Mouse (Mus musculus) embryonic facial prominence, embryonic 10.5 days (tissue): Measurements from ENCODE around the gene Hist1h2bn. TPM values are rescaled to one million over a fixed set of nuclear protein-coding genes. Genes with fewer than 3 reads are reported as not detected.
A peak's percentile ranks its signal among the peaks of the same experiment; 100 is the strongest.
"Not testable (repeated sequence)": the region's sequence is repeated elsewhere in the genome, so short reads cannot be mapped to it uniquely, and the experiment has no call there.

Experiments
- DNase-seq: peaks from one replicate; pipeline ENCODE4 v3.0.0-alpha.2; 2017; ENCODE audit warnings: low spot score
- H3K27ac ChIP-seq: fragments of 300-500 bp; sonication (generic); replicated peaks from 2 replicates; pipeline ENCODE4 v1.5.1; 2016; ENCODE audit warnings: mild to moderate bottlenecking
- H3K27me3 ChIP-seq: fragments of 300-500 bp; sonication (generic); replicated peaks from 2 replicates; pipeline ENCODE4 v1.6.1; 2016; ENCODE audit warnings: low read depth, mild to moderate bottlenecking; ENCODE audit not compliant: poor library complexity, severe bottlenecking
- H3K36me3 ChIP-seq: fragments of 300-500 bp; sonication (generic); replicated peaks from 2 replicates; pipeline ENCODE4 v1.6.1; 2016; ENCODE audit warnings: mild to moderate bottlenecking, moderate library complexity
- H3K4me1 ChIP-seq: fragments of 300-500 bp; sonication (generic); 2 replicates; pipeline ENCODE4 v1.6.1; 2016
- H3K4me3 ChIP-seq: fragments of 300-500 bp; sonication (generic); 2 replicates; pipeline ENCODE4 v1.5.1; 2016; ENCODE audit warnings: mild to moderate bottlenecking, moderate library complexity
- H3K9me3 ChIP-seq: fragments of 300-500 bp; sonication (generic); 2 replicates; pipeline ENCODE4 v1.6.1; 2016; ENCODE audit warnings: mild to moderate bottlenecking
- WGBS: fragments of 180-500 bp; shearing (Covaris S2); methylation state at CpG from one replicate; pipeline ENCODE4 v1.1.7; 2016; 5-methylcytosine and 5-hydroxymethylcytosine counted together
- polyA plus RNA-seq: library from polyadenylated mRNA; unstranded; fragments of >200 nt; fragmentation: Nextera tagmentation; extraction: Ambion mirVana; gene quantifications from 2 replicates; pipeline ENCODE4 v1.2.1, GENCODE M21; 2016

The Hist1h2bn gene
- polyA plus RNA-seq, 1 experiment from 2014 or later = 4.0 TPM

DNA sequence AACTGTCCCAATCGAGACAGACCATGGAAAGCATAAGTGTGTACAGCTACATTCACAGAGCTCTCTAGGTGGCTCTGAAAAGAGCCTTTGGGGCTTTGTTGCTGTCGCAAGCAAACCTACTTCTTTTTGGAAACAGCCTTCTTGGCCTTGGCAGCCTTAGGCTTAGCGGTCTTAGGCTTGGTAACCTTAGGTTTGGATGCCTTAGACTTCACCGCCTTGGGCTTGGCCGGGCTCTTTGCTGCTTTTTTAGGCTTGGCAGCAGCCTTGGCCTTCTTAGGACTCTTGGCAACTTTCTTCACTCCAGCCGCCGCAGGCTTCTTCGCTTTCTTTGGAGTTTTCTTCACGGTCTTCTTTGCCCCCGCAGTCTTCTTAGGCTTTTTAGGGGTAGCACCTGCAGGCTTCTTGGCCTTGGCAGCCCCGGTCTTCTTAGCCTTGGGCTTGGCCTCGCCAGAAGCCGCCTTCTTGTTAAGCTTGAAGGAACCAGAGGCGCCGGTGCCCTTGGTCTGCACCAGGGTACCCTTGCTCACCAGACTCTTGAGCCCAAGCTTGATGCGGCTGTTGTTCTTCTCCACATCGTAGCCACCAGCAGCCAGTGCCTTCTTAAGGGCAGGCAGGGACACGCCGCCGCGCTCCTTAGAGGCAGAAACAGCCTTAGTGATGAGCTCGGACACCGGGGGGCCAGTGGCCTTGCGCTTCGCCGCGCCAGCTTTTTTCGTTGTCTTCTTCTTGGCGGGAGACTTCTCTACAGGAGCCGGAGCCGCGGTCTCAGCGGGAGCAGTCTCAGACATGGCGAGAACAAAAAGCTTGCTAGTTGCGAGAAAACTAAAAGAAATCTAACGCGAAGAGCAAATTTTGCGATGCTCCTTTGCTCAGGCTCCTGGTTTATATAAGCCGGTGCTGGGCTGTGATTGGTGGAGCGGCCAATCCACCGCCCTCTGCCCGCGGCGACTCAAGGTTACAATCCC lies 26.1 kb downstream of the Hist1h2bn start, which contains the start of gene Hist1h1b:
Hist1h1b (minus strand) TSS at position 859 of the 965 bp plus-strand sequence.
- WGBS = under 1% methylated on average over 44 of the region's 44 CpGs

GRCm38 (mm10) chr13:21781021-21781555 lies 27.2 kb downstream of the Hist1h2bn start:
- 43% methylated on average over 6 of the region's 6 CpGs for WGBS
- peak; percentile 21 for DNase-seq
- Histone ChIP-seq H3K4me3 (peak overlapping the region; percentile 80), H3K27me3 (no peaks in the 10 kb centered on the region), H3K36me3 (no peaks in the 10 kb centered on the region), H3K9me3 (no peaks in the 10 kb centered on the region), H3K4me1 (peaks cover 36% of the 10 kb centered on the region), H3K27ac (peak overlapping the region; percentile 97)

More for the DNA sequence above, 26.1 kb downstream of the Hist1h2bn start, which contains the start of gene Hist1h1b:
- Histone ChIP-seq H3K9me3 (no peaks in the 10 kb centered on the region), H3K4me1 (peaks cover 29% of the 10 kb centered on the region), H3K27ac (peak within 1 kb of the TSS; percentile 97), H3K4me3 (peak within 1 kb of the TSS; percentile 80), H3K36me3 (no peaks in the 10 kb centered on the region), H3K27me3 (no peaks in the 10 kb centered on the region)
- peak; percentile 87 for DNase-seq

DNA sequence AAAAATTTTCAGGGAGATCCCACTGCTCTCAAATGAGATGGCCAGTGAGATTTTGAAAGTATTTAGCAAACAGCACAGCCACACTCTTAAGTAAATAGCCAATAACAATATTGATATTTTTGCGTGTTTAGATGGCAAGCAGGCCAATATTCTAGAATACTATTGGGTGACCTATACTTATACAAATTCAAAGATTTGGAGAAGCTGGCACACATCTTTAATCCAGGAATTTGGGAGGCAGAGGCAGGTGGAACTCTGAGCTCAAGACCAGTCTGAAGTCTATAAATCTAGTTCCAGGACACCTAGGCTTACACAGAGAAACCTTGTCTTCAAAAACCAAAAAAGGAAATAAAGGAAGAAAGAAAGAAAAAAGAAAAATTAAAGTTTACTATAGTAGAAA lies 27.7 kb downstream of the Hist1h2bn start:
- WGBS = 96% methylated on average over 1 of the region's 1 CpGs

DNA sequence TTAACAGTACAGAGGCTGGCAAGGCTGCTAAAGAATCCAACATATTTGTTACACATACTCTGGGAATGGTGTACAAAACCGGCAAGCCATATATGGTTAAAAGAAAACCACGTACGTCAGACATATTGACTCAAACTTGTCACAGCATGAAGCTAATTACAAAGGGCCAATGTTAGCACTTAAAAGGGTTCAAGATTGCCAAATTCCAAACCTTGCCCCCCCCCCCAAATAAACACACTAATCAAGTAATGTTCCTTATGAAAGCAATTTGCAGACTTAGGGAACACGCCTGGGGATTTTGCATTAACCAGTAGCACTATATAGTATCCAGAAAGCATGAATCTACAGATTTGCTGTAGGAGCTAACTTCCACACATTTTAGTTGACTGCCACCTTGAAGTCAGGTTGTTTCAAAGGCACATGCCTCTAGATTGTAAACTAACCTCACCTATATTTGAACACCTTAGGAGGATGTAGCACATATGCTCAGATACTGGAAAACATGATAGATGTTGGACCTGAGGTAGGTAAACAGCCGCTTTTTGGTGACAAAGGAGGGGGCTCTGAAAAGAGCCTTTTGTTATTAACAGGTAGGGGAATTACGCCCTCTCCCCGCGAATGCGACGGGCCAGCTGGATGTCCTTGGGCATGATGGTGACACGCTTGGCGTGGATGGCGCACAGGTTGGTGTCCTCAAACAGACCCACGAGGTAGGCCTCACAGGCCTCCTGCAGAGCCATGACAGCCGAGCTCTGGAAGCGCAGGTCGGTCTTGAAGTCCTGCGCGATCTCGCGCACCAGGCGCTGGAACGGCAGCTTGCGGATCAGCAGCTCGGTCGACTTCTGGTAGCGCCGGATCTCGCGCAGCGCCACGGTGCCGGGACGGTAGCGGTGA lies 28.7 kb downstream of the Hist1h2bn start:
- peak overlapping the region; percentile 63 for H3K4me3 ChIP-seq
- DNase-seq = peak; percentile 58
- H3K36me3 ChIP-seq = not testable (repeated sequence)

More for the DNA sequence above, 27.7 kb downstream of the Hist1h2bn start:
- DNase-seq = no peak
- Histone ChIP-seq H3K27me3 (no peaks in the 10 kb centered on the region), H3K4me1 (peaks cover 38% of the 10 kb centered on the region), H3K4me3 (peak overlapping the region; percentile 63), H3K36me3 (no peaks in the 10 kb centered on the region), H3K9me3 (no peaks in the 10 kb centered on the region), H3K27ac (peak overlapping the region; percentile 97)

DNA sequence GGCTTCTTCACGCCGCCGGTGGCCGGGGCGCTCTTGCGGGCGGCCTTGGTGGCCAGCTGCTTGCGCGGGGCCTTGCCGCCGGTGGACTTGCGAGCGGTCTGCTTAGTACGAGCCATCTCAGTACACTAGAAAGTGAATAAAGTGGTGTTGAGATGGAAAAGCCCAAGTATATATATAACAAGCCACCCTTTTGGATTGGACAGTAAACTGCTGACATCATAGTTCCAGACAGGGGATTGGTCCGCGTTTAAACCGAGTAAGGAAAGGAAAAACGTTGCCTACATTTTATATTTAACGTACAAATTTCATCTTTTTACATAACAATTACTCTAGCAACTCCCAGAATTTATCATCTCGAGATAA lies 29.3 kb downstream of the Hist1h2bn start, which contains the start of gene Hist1h3i:
Hist1h3i (minus strand) TSS at position 116 of the 363 bp plus-strand sequence.
- DNase-seq = peak; percentile 56
- no peaks in the 10 kb centered on the region for H3K36me3 ChIP-seq
- no peaks in the 10 kb centered on the region for H3K27me3 ChIP-seq
- peaks cover 39% of the 10 kb centered on the region for H3K4me1 ChIP-seq
- H3K9me3 ChIP-seq = no peaks in the 10 kb centered on the region
- peak within 1 kb of the TSS; percentile 97 for H3K27ac ChIP-seq
- 0% methylated on average over 17 of the region's 20 CpGs for WGBS
- peak within 1 kb of the TSS; percentile 63 for H3K4me3 ChIP-seq

More for the DNA sequence above, 28.7 kb downstream of the Hist1h2bn start:
- peak overlapping the region; percentile 97 for H3K27ac ChIP-seq
- H3K9me3 ChIP-seq, H3K27me3 ChIP-seq: not testable (repeated sequence)
- H3K4me1 ChIP-seq = peaks cover 38% of the 10 kb centered on the region
- WGBS = under 1% methylated on average over 22 of the region's 35 CpGs

DNA sequence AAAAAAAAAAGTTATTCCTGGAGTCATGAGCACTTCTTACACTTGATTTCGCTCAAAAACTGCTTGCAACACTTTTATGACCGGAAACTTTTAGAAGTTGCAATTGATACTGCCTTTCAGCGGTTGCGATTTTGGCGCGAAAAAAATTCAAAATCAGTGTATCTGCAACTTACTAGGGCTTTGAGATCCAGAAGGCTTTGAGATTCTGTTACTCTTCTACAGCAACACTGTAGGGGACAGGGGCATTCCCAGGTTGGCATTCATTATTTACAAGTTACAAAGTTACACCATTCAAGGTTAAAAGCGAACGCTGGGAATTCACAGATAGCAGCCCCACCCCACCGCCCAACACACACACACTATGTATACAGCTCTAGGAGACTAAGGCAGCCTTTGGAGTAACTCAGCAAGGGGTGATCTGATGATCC lies 29.8 kb downstream of the Hist1h2bn start:
- Histone ChIP-seq H3K4me3 (peak overlapping the region; percentile 63), H3K4me1 (peaks cover 40% of the 10 kb centered on the region), H3K9me3 (no peaks in the 10 kb centered on the region), H3K27me3 (no peaks in the 10 kb centered on the region), H3K27ac (peak overlapping the region; percentile 97), H3K36me3 (no peaks in the 10 kb centered on the region)
- peak; percentile 62 for DNase-seq
- 2% methylated on average over 9 of the region's 9 CpGs for WGBS

DNA sequence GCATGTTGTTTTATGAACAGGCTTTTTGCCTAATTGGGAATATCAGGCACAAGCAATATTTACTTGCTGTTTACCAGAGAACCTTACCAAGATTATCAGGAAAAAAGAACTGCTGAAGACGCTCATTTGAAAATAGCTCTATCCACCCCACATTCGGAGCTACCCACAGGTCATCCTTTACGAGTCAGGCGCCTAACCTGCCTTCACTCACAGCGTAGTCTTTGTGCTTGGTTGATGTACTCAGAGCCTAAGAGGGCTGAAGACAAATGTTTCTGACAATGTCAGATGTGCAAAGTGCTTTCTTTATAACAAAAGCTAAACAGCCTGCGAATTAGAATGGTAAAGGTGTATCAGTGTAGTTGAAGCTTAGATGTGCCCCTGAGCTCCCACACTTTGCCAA lies 30.4 kb downstream of the Hist1h2bn start:
- Histone ChIP-seq H3K4me3 (peak overlapping the region; percentile 63), H3K27ac (peak overlapping the region; percentile 97), H3K27me3 (no peaks in the 10 kb centered on the region), H3K4me1 (peaks cover 45% of the 10 kb centered on the region), H3K9me3 (no peaks in the 10 kb centered on the region), H3K36me3 (no peaks in the 10 kb centered on the region)
- no peak for DNase-seq
- WGBS = 28% methylated on average over 6 of the region's 6 CpGs

DNA sequence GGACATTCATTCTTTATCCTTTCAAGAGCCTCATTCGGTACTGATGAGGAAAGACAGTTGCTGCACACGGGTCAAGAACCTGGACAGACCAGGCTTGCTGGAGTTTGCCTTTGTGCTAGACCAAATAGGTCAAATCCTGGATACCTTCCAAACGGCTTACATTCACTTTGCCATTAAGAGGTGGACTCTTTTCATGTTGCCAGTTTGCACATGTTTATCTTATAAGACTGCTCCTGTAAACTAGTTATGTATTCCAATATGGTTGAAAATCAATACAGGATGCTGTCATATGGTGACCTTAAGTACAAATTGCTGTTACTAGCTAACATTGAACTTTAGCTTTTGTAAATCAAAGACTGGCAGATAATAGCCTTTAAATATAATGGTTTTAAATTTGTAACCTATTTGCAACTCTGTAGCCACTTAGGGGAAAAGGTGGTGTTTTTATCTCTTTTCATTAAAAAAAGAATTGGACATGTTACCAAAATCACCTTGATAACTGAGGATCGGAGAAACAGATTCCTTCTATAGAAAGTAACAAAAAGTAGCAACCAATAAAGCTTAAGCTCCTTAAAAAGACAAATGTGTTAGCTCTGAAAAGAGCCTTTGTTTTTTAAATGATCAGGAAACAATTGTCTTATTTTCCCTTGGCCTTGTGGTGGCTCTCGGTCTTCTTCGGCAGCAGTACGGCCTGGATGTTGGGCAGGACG lies 32.4 kb downstream of the Hist1h2bn start:
- peak; percentile 52 for DNase-seq
- Histone ChIP-seq H3K27me3 (no peaks in the 10 kb centered on the region), H3K4me3 (peak overlapping the region; percentile 56), H3K4me1 (peaks cover 43% of the 10 kb centered on the region), H3K9me3 (no peaks in the 10 kb centered on the region), H3K27ac (peak overlapping the region; percentile 91), H3K36me3 (no peaks in the 10 kb centered on the region)
- WGBS = 6% methylated on average over 8 of the region's 8 CpGs

DNA sequence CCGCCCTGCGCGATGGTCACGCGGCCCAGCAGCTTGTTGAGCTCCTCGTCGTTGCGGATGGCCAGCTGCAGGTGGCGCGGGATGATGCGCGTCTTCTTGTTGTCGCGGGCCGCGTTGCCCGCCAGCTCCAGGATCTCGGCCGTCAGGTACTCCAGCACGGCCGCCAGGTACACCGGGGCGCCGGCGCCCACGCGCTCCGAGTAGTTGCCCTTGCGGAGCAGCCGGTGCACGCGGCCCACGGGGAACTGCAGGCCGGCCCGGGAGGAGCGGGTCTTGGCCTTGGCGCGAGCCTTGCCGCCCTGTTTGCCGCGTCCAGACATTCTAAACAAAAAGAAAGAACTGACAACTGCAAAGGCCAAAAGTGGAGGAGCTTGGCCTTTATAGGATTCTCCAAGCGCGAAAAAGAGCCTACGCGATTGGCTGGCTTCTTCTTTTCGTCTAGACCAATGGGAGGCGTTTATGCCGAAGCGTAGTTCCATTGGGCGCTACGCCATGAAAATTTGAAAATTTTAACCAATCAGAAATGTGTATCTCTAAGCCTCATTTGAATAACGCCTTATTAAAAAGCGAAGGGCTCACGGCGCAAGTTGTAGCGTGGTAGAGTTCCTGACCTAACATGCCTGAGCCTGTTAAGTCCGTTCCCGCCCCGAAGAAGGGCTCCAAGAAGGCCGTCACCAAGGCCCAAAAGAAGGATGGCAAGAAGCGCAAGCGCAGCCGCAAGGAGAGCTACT lies 33.1 kb downstream of the Hist1h2bn start, which contains the start of the genes Hist1h2an and Hist1h2bp:
Hist1h2an (minus strand) TSS at position 320 of the 731 bp plus-strand sequence.
Hist1h2bp (plus strand) TSS at position 563 of the 731 bp plus-strand sequence.
- DNase-seq = peak; percentile 88
- Histone ChIP-seq H3K4me3 (peak within 1 kb of the TSS; percentile 56), H3K27ac (peak within 1 kb of the TSS; percentile 91), H3K4me1 (peaks cover 42% of the 10 kb centered on the region)
- H3K27me3 ChIP-seq, H3K36me3 ChIP-seq, H3K9me3 ChIP-seq: not testable (repeated sequence)
- WGBS = under 1% methylated on average over 47 of the region's 63 CpGs

DNA sequence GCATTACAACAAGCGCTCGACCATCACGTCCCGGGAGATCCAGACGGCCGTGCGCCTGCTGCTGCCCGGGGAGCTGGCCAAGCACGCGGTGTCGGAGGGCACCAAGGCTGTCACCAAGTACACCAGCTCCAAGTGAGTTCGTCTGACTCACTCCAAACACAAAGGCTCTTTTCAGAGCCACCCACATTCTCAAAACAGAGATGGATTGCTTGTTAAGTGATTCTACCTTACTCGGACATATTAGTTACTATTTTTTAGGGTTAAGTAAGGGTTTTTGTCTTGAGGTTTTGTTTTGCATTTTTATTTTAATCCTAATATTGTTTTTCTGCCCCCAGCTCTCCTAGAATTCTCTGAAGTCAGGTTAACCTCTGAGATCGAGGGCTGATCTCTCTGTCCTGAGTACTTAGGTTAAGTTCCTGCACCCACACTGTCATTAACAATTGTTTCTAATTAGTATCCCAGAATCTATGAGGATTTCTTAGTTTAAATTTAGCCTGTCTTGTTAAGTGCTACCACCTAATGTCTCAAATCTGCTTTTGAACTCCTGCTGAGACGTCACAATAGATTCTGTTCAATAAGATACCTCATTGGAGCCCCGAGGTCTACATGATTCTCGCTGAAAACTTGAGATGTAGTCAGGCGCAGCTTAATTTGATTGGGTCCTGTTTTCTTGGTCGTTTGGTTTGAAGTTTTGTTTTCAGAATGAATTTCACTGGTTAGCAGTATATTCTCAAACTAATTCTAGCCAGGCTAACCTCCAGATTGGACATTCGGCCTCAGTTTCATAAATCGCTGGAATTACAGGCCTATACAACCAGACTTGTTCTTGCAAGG lies 34.1 kb downstream of the Hist1h2bn start:
- Histone ChIP-seq H3K27ac (peak overlapping the region; percentile 89), H3K36me3 (no peaks in the 10 kb centered on the region), H3K4me3 (peak overlapping the region; percentile 49), H3K9me3 (no peaks in the 10 kb centered on the region), H3K27me3 (no peaks in the 10 kb centered on the region), H3K4me1 (peaks cover 41% of the 10 kb centered on the region)
- DNase-seq = peak; percentile 15
- WGBS = 11% methylated on average over 18 of the region's 21 CpGs
